Mouse (Mus musculus): ENCODE results near the gene Lsr.

- TF ChIP-seq EP300 (IDR thresholded peaks at IDR 0.05; ENCODE audit: low read depth) = no peak
- TF ChIP-seq CTCF (IDR thresholded peaks at IDR 0.05; ENCODE audit: low read depth) = no peak
These were observed 4.7 kb downstream of the Lsr start for GRCm38 (mm10) chr7:30968611-30969010.
